Mouse (Mus musculus): ENCODE data around the gene Cmss1. TPM values are rescaled to one million over a fixed set of nuclear protein-coding genes. Genes with fewer than 3 reads are reported as not detected.

Cmss1 gene
- polyA plus RNA-seq, 1 experiment from 2014 or later = 40.0 TPM

DNA sequence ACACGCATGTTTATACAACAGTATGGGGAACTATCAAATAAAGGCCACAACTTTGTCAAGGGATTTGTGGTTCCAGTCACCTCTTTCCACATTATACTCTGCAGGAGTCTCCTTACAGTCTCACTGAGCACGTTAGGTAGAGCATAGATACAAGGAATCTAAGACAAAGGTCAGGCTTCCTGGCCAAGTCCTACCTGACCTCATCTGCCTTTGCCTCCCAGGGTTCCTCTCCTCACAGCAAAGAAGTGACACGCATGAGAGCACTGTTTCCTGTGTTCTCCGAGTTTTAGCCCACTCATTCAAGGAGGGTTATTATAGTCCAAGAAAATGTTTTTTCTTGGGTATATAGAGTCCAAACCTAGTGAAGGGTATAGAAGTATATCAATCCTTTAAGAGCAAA is 51.0 kb downstream of the Cmss1 start:
- Histone ChIP-seq H3K9me3 (replicated peaks) (no peaks in the 10 kb centered on the region), H3K4me2 (no peak overlapping the region), H3K36me3 (no peaks in the 10 kb centered on the region), H3K4me1 (no peaks in the 10 kb centered on the region), H3K9ac (replicated peaks) (no peak overlapping the region), H3K4me3 (replicated peaks) (no peak overlapping the region), H3K27me3 (replicated peaks) (no peaks in the 10 kb centered on the region), H3K27ac (replicated peaks) (no peak overlapping the region)
- 81% methylated on average over 4 of the region's 4 CpGs for WGBS
- no peak for ATAC-seq (ENCODE audit: low FRiP score)

GRCm38 (mm10) chr16:57554886-57555400 is 51.7 kb downstream of the Cmss1 start:
- no peak overlapping the region for H3K27ac ChIP-seq (replicated peaks)
- no peak overlapping the region for H3K4me3 ChIP-seq (replicated peaks)
- no peaks in the 10 kb centered on the region for H3K4me1 ChIP-seq
- no peaks in the 10 kb centered on the region for H3K36me3 ChIP-seq
- H3K9me3 ChIP-seq (replicated peaks) = no peaks in the 10 kb centered on the region
- 65% methylated on average over 6 of the region's 6 CpGs for WGBS
- H3K4me2 ChIP-seq = no peak overlapping the region
- H3K9ac ChIP-seq (replicated peaks) = no peak overlapping the region
- ATAC-seq (ENCODE audit: low FRiP score) = no peak
- H3K27me3 ChIP-seq (replicated peaks) = no peaks in the 10 kb centered on the region

- ATAC-seq (ENCODE audit: low FRiP score) = no peak
Observed at GRCm38 (mm10) chr16:57553235-57553634, 53.4 kb downstream of the Cmss1 start.

DNA sequence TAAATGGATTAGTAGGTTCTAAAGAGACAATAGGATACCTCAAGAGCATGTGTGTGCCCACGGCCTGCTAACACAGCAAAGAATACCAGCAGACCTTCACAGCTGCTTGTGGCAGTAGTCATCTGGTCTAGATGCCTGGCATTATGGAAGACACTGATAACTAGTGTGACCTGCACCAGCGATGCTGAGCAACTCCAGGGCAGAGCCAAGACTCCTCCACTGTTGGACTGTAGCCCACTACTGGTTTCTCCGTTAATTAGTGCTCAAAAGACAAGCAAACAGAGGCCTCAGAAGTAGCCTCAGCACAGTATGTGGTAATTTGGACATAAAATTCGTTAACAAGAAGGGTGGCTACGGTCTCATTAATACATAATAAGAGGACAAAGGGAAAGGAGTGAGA is 54.0 kb downstream of the Cmss1 start:
- Histone ChIP-seq H3K4me3 (replicated peaks) (no peak overlapping the region), H3K9ac (replicated peaks) (no peak overlapping the region), H3K27ac (replicated peaks) (no peak overlapping the region), H3K4me1 (peaks cover 6% of the 10 kb centered on the region; the same call in 1 of the 2 replicates), H3K36me3 (no peaks in the 10 kb centered on the region), H3K27me3 (replicated peaks) (peaks cover 5% of the 10 kb centered on the region), H3K9me3 (replicated peaks) (no peaks in the 10 kb centered on the region), H3K4me2 (no peak overlapping the region)
- ATAC-seq (ENCODE audit: low FRiP score) = no peak
- 83% methylated on average over 5 of the region's 5 CpGs for WGBS

More at GRCm38 (mm10) chr16:57553235-57553634, 53.4 kb downstream of the Cmss1 start:
- H3K9me3 ChIP-seq (replicated peaks) = no peaks in the 10 kb centered on the region
- no peak overlapping the region for H3K4me3 ChIP-seq (replicated peaks)
- no peak overlapping the region for H3K4me2 ChIP-seq
- no peak overlapping the region for H3K9ac ChIP-seq (replicated peaks)
- no peaks in the 10 kb centered on the region for H3K36me3 ChIP-seq
- no peaks in the 10 kb centered on the region for H3K27me3 ChIP-seq (replicated peaks)
- H3K4me1 ChIP-seq = peaks cover 6% of the 10 kb centered on the region; the same call in 1 of the 2 replicates
- no peak overlapping the region for H3K27ac ChIP-seq (replicated peaks)

DNA sequence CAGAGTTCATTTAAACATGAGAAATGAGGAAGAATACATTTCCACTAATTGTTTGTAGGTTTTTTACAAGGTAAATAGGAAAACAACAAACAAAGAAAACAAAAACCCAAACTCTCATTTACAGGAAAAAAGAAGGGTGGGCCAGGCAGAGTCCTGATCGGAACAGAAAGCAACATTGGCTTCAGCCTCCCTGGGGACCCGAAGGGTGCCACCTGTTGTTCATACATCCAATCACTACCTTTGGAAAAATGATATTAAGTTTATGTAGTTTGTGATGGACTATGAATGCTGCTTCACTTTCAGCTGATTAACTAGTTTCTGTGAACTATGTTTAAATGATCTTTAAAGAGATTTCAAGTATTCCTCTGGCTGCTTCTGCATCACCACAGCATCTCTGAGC is 55.0 kb downstream of the Cmss1 start:
- Histone ChIP-seq H3K4me2 (no peak overlapping the region), H3K4me1 (peaks cover 6% of the 10 kb centered on the region; the same call in 1 of the 2 replicates), H3K36me3 (no peaks in the 10 kb centered on the region), H3K4me3 (replicated peaks) (no peak overlapping the region), H3K9ac (replicated peaks) (no peak overlapping the region), H3K27me3 (replicated peaks) (peaks cover 8% of the 10 kb centered on the region), H3K9me3 (replicated peaks) (no peaks in the 10 kb centered on the region), H3K27ac (replicated peaks) (no peak overlapping the region)
- WGBS = 68% methylated on average over 2 of the region's 2 CpGs
- ATAC-seq (ENCODE audit: low FRiP score) = no peak

GRCm38 (mm10) chr16:57550817-57551216 is 55.8 kb downstream of the Cmss1 start:
- Histone ChIP-seq H3K4me3 (replicated peaks) (no peak overlapping the region), H3K27ac (replicated peaks) (no peak overlapping the region), H3K9me3 (replicated peaks) (no peaks in the 10 kb centered on the region), H3K4me2 (no peak overlapping the region), H3K9ac (replicated peaks) (no peak overlapping the region), H3K36me3 (no peaks in the 10 kb centered on the region), H3K27me3 (replicated peaks) (peaks cover 8% of the 10 kb centered on the region), H3K4me1 (peaks cover 6% of the 10 kb centered on the region; the same call in 1 of the 2 replicates)
- ATAC-seq (ENCODE audit: low FRiP score) = no peak
- WGBS = 21% methylated on average over 2 of the region's 2 CpGs

- no peak overlapping the region for H3K27ac ChIP-seq (replicated peaks)
- peaks cover 6% of the 10 kb centered on the region; the same call in 1 of the 2 replicates for H3K4me1 ChIP-seq
- peaks cover 8% of the 10 kb centered on the region for H3K27me3 ChIP-seq (replicated peaks)
- H3K4me3 ChIP-seq (replicated peaks) = no peak overlapping the region; the same call in 1 of the 2 replicates
- no peaks in the 10 kb centered on the region for H3K9me3 ChIP-seq (replicated peaks)
- no peak for ATAC-seq (ENCODE audit: low FRiP score)
- H3K9ac ChIP-seq (replicated peaks) = no peak overlapping the region
- H3K4me2 ChIP-seq = peak overlapping the region; percentile 96
- H3K36me3 ChIP-seq = no peaks in the 10 kb centered on the region
- WGBS = 36% methylated on average over 3 of the region's 3 CpGs
Observed at GRCm38 (mm10) chr16:57550088-57550487, 56.6 kb downstream of the Cmss1 start.

GRCm38 (mm10) chr16:57549061-57550037 is 57.3 kb downstream of the Cmss1 start:
- peaks cover 8% of the 10 kb centered on the region for H3K27me3 ChIP-seq (replicated peaks)
- WGBS = 3% methylated on average over 62 of the region's 64 CpGs
- H3K4me3 ChIP-seq (replicated peaks) = peak overlapping the region; percentile 69
- H3K36me3 ChIP-seq = no peaks in the 10 kb centered on the region
- peaks cover 8% of the 10 kb centered on the region; the same call in 1 of the 2 replicates for H3K4me1 ChIP-seq
- peak overlapping the region; percentile 72 for H3K9ac ChIP-seq (replicated peaks)
- no peak overlapping the region for H3K27ac ChIP-seq (replicated peaks)
- ATAC-seq (ENCODE audit: low FRiP score) = peak; percentile 97
- no peaks in the 10 kb centered on the region for H3K9me3 ChIP-seq (replicated peaks)
- H3K4me2 ChIP-seq = peak overlapping the region; percentile 96

DNA sequence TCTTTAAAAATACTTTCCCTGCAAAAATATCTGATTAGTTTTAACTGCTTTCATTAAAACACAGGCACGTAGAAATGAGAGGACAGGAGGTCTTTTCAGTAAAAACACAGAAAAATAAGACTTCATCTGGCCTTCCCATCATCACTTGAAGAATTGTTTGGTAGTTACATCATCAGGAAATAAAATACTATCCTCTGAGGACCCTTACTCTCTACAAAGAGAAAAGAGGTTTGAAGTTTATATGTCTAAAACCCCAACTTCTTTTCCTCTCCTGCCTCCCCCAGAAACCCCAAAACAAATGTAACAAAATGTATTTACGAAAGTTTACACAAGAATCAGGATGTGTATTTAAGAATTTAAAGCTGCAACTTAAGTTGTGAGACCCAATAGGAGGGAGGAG is 58.1 kb downstream of the Cmss1 start:
- Histone ChIP-seq H3K9me3 (replicated peaks) (no peaks in the 10 kb centered on the region), H3K4me3 (replicated peaks) (peak overlapping the region; percentile 69), H3K4me1 (peaks cover 8% of the 10 kb centered on the region; the same call in 1 of the 2 replicates), H3K27me3 (replicated peaks) (peaks cover 8% of the 10 kb centered on the region), H3K9ac (replicated peaks) (peak overlapping the region; percentile 72), H3K27ac (replicated peaks) (no peak overlapping the region), H3K36me3 (no peaks in the 10 kb centered on the region), H3K4me2 (peak overlapping the region; percentile 96)
- 60% methylated on average over 2 of the region's 2 CpGs for WGBS
- ATAC-seq (ENCODE audit: low FRiP score) = no peak

DNA sequence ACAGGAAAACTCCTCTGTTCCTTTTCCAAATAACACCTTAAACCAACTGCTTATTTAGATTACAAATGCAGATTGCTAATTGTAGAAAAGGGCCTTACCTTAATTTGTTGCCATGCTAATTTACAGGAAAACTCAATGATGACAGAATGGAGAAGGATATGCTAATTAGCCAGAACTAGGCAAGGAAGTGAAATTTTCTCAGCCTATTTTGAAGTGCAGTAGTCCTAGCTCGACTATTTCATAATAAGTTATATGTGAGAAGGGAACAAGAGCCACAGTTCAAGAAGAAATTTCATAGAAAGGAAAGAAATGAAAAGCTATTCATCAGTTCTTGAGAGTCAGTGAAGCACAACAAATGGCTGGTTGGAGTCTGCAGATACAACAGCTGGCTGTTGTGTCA is 60.3 kb downstream of the Cmss1 start:
- Histone ChIP-seq H3K36me3 (no peaks in the 10 kb centered on the region), H3K27me3 (replicated peaks) (peaks cover 8% of the 10 kb centered on the region), H3K4me3 (replicated peaks) (no peak overlapping the region), H3K4me2 (no peak overlapping the region), H3K9ac (replicated peaks) (no peak overlapping the region), H3K9me3 (replicated peaks) (no peaks in the 10 kb centered on the region), H3K4me1 (peaks cover 8% of the 10 kb centered on the region; the same call in 1 of the 2 replicates), H3K27ac (replicated peaks) (no peak overlapping the region)
- 65% methylated on average over 1 of the region's 1 CpGs for WGBS
- ATAC-seq (ENCODE audit: low FRiP score) = no peak

DNA sequence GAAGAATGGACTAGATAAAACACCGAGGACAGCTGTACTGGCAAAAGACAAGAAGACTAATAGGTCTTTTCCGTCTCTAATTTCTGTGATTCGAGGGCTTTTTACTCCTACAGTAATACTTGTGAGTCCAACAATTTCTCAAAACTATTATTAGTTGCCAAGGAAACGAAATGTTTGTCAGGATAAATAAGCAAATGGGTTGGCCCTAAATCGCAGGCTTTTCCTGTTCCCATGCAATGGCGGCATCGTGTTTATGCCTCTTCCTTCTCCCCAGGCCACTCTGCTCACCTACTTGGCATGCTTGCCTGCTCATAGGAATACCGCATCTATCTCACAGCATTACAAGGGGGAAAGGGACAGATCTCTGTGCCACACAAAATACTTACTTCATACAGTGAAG is 62.2 kb downstream of the Cmss1 start:
- Histone ChIP-seq H3K9ac (replicated peaks) (no peak overlapping the region), H3K27me3 (replicated peaks) (peaks cover 8% of the 10 kb centered on the region), H3K27ac (replicated peaks) (no peak overlapping the region), H3K4me2 (no peak overlapping the region), H3K4me1 (peaks cover 7% of the 10 kb centered on the region; the same call in 1 of the 2 replicates), H3K4me3 (replicated peaks) (no peak overlapping the region), H3K36me3 (no peaks in the 10 kb centered on the region), H3K9me3 (replicated peaks) (no peaks in the 10 kb centered on the region)
- no peak for ATAC-seq (ENCODE audit: low FRiP score)
- WGBS = 82% methylated on average over 8 of the region's 8 CpGs

DNA sequence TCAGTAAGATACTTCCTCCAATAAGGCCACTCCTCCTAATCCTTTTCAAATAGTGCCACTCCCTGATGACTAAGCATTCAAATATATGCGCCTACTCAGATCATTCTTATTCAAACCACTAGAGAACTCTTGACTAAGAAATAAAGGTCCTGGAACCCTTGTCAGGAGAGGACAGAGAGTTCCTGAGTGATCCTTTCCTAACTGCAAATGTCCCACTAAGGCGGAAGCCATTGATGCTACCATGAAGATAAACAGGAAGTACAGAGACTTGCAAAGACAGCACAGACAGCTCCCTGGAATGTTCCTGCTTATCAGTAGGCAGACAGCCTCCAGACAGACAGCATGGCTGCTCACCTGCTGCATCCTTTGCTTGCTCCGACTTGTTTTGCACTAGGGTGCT is 63.4 kb downstream of the Cmss1 start:
- no peak overlapping the region for H3K27ac ChIP-seq (replicated peaks)
- no peak overlapping the region for H3K4me2 ChIP-seq
- 0 out of 2 replicates have a peak, but pooled peaks cover 2% of the 10 kb centered on the region for H3K4me1 ChIP-seq
- H3K9me3 ChIP-seq (replicated peaks) = no peaks in the 10 kb centered on the region
- H3K4me3 ChIP-seq (replicated peaks) = no peak overlapping the region
- WGBS = 96% methylated on average over 3 of the region's 3 CpGs
- ATAC-seq (ENCODE audit: low FRiP score) = no peak
- no peaks in the 10 kb centered on the region for H3K36me3 ChIP-seq
- no peak overlapping the region for H3K9ac ChIP-seq (replicated peaks)
- peaks cover 8% of the 10 kb centered on the region for H3K27me3 ChIP-seq (replicated peaks)
